8 mouse cellular contexts compared by ENCODE assay signal in the genomic region with DNA sequence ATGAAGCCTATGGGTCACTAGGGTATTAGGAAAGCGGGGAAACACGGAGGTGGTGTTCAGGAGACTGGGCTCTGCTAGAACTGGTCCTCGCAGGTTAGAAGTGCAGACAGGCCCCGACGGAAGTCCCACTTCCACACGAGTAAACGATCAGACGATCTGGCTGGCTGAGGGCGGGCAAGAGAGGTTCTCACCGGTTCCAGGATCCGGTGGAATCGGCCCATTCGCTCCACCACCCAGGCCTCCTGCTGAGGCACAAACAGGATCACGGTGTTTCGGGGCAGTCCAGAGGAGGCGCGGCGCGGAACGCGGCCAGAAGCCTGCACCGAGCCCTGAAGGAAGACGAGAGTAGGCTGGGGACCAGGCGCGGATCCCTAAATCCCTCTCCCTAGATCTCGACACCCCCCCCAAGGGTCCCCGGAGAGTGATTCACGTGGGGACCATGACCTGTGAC. TPM values are rescaled to one million over a fixed set of nuclear protein-coding genes. Genes with fewer than 3 reads are reported as not detected.
DNase-seq lines count a peak whose midpoint lies in the region; ATAC-seq lines count a peak whose summit lies in the region.

No protein-coding gene starts in this region.

- no peaks in the 10 kb centered on the region for H3K27me3 ChIP-seq in neural tube, embryonic 11.5 days (ENCODE audit: control insufficient read depth, insufficient read depth, low read length)
- no peaks in the 10 kb centered on the region for H3K27me3 ChIP-seq in limb, embryonic 13.5 days
- no peaks in the 10 kb centered on the region for H3K27me3 ChIP-seq in neural tube, embryonic 14.5 days (ENCODE audit: control insufficient read depth, insufficient read depth, low read length)

- H3K4me3 ChIP-seq in neural tube, embryonic 11.5 days (ENCODE audit: low read depth, low read length), result peak overlapping the region; percentile 77
- peak overlapping the region; percentile 85 for H3K4me3 ChIP-seq in limb, embryonic 13.5 days
- H3K4me3 ChIP-seq in neural tube, embryonic 14.5 days (ENCODE audit: low read depth, low read length), result peak overlapping the region; percentile 68

- H3K9me3 ChIP-seq in neural tube, embryonic 11.5 days (ENCODE audit: control insufficient read depth, low read length), result no peaks in the 10 kb centered on the region
- H3K9me3 ChIP-seq in limb, embryonic 13.5 days, result no peaks in the 10 kb centered on the region
- no peaks in the 10 kb centered on the region for H3K9me3 ChIP-seq in neural tube, embryonic 14.5 days (ENCODE audit: control insufficient read depth, low read length)

- ATAC-seq in neural tube, embryonic 11.5 days (ENCODE audit: insufficient read depth, low FRiP score, low TSS enrichment), result no peak; the same call in 1 of the 2 replicates
- ATAC-seq in granulocyte monocyte progenitor cell, adult 5-6 weeks (replicated peaks; ENCODE audit: poor library complexity, severe bottlenecking), result peak; percentile 50
- ATAC-seq in limb, embryonic 13.5 days (ENCODE audit: low FRiP score, low read depth), result peak; percentile 62
- peak; percentile 62; the same call in 1 of the 2 replicates for ATAC-seq in neural tube, embryonic 14.5 days (ENCODE audit: low read depth)

- WGBS in neural tube, embryonic 11.5 days, result 2% methylated on average over 28 of the region's 28 CpGs
- WGBS in limb, embryonic 13.5 days, result under 1% methylated on average over 28 of the region's 28 CpGs
- WGBS in neural tube, embryonic 14.5 days, result under 1% methylated on average over 28 of the region's 28 CpGs

- peaks cover 10% of the 10 kb centered on the region for H3K4me1 ChIP-seq in neural tube, embryonic 11.5 days (ENCODE audit: control insufficient read depth, insufficient read depth, low read length)
- H3K4me1 ChIP-seq in limb, embryonic 13.5 days, result peaks cover 15% of the 10 kb centered on the region
- peaks cover 6% of the 10 kb centered on the region for H3K4me1 ChIP-seq in neural tube, embryonic 14.5 days (ENCODE audit: control insufficient read depth, insufficient read depth, low read length)

- peaks cover 21% of the 10 kb centered on the region for H3K36me3 ChIP-seq in neural tube, embryonic 11.5 days (ENCODE audit: control insufficient read depth, insufficient read depth, low read length)
- H3K36me3 ChIP-seq in limb, embryonic 13.5 days, result peaks cover 72% of the 10 kb centered on the region
- H3K36me3 ChIP-seq in neural tube, embryonic 14.5 days (ENCODE audit: control insufficient read depth, insufficient read depth, low read length), result peaks cover 28% of the 10 kb centered on the region

- DNase-seq in neural tube, embryonic 11.5 days (ENCODE audit: low spot score), result no peak
- no peak for DNase-seq in neural tube, embryonic 10.5 days (ENCODE audit: extremely low spot score, low spot score)
- peak; percentile 47 for DNase-seq in adipocyte (ENCODE audit: low spot score)
- DNase-seq in layer of hippocampus, adult 8-10 months (ENCODE audit: low spot score in 2 of 2), result no peak
- no peak for DNase-seq in left cerebral cortex, postnatal 14 days (ENCODE audit: low spot score in 2 of 2)

- intact Hi-C loops in left cerebral cortex, postnatal 14 days (cut with DNase I), result no loop called here

- H3K4me2 ChIP-seq in neural tube, embryonic 11.5 days (ENCODE audit: low read depth), result peak overlapping the region; percentile 81
- H3K4me2 ChIP-seq in limb, embryonic 13.5 days (replicated peaks), result peak overlapping the region; percentile 77
- H3K4me2 ChIP-seq in neural tube, embryonic 14.5 days (ENCODE audit: low read depth, low read length), result peak overlapping the region; percentile 87

- peak overlapping the region; percentile 90 for H3K9ac ChIP-seq in neural tube, embryonic 11.5 days (ENCODE audit: low read length)
- peak overlapping the region; percentile 94 for H3K9ac ChIP-seq in limb, embryonic 13.5 days
- peak overlapping the region; percentile 88 for H3K9ac ChIP-seq in neural tube, embryonic 14.5 days (replicated peaks; ENCODE audit: low read depth, low read length)

- peak overlapping the region; percentile 82 for H3K27ac ChIP-seq in neural tube, embryonic 11.5 days (ENCODE audit: low read depth, low read length)
- H3K27ac ChIP-seq in limb, embryonic 13.5 days, result peak overlapping the region; percentile 87
- peak overlapping the region; percentile 88 for H3K27ac ChIP-seq in neural tube, embryonic 14.5 days (ENCODE audit: low read depth, low read length)

RNA-seq across cellular contexts. Expression of gene Stoml2, which starts 0.7 kb away (rescaled TPM):
- 360 and 370 TPM in 2 replicates for polyA plus RNA-seq in neural tube, embryonic 11.5 days (2014; fragmentation: Nextera tagmentation; extraction: Ambion mirVana)
- 140 and 178 TPM in 2 replicates for total RNA-seq in granulocyte monocyte progenitor cell, adult 5-6 weeks (2014; fragmentation: Nextera tagmentation)
- total RNA-seq in granulocyte monocyte progenitor cell, adult 5-6 weeks (2017), result 130 and 143 TPM in 2 replicates
- 343 and 345 TPM in 2 replicates for polyA plus RNA-seq in limb, embryonic 13.5 days (2015; fragmentation: Nextera tagmentation; extraction: Ambion mirVana)
- 223 and 227 TPM in 2 replicates for polyA plus RNA-seq in neural tube, embryonic 14.5 days (2014; fragmentation: Nextera tagmentation; extraction: Ambion mirVana)
- total RNA-seq in layer of hippocampus, adult 8-10 months (2022), result 100 to 1,000 TPM in 2 of 4 experiments, 10 to 100 TPM in 2; 97.9 to 106 (median 100) TPM
- 100 to 1,000 TPM; 107 to 108 TPM for total RNA-seq in left cerebral cortex, postnatal 14 days (2021)

RNA-seq across cellular contexts. Expression of gene Pigo, which starts 5.2 kb away (rescaled TPM):
- 20.4 and 23.1 TPM in 2 replicates for polyA plus RNA-seq in neural tube, embryonic 11.5 days (2014; fragmentation: Nextera tagmentation; extraction: Ambion mirVana)
- 15.6 and 15.8 TPM in 2 replicates for total RNA-seq in granulocyte monocyte progenitor cell, adult 5-6 weeks (2014; fragmentation: Nextera tagmentation)
- total RNA-seq in granulocyte monocyte progenitor cell, adult 5-6 weeks (2017), result 5.8 and 10.8 TPM in 2 replicates
- 25.7 and 26.0 TPM in 2 replicates for polyA plus RNA-seq in limb, embryonic 13.5 days (2015; fragmentation: Nextera tagmentation; extraction: Ambion mirVana)
- polyA plus RNA-seq in neural tube, embryonic 14.5 days (2014; fragmentation: Nextera tagmentation; extraction: Ambion mirVana), result 24.6 and 26.4 TPM in 2 replicates
- 10 to 100 TPM; 24.1 to 37.2 (median 28.9) TPM for total RNA-seq in layer of hippocampus, adult 8-10 months (2022)
- total RNA-seq in left cerebral cortex, postnatal 14 days (2021), result 10 to 100 TPM; 31.4 to 32.3 TPM

RNA-seq across cellular contexts. Expression of gene Fam214b, which starts 15.2 kb away (rescaled TPM):
- polyA plus RNA-seq in neural tube, embryonic 11.5 days (2014; fragmentation: Nextera tagmentation; extraction: Ambion mirVana), result 18.1 and 19.0 TPM in 2 replicates
- 2.9 and 5.1 TPM in 2 replicates for total RNA-seq in granulocyte monocyte progenitor cell, adult 5-6 weeks (2014; fragmentation: Nextera tagmentation)
- 2.1 and 5.8 TPM in 2 replicates for total RNA-seq in granulocyte monocyte progenitor cell, adult 5-6 weeks (2017)
- polyA plus RNA-seq in limb, embryonic 13.5 days (2015; fragmentation: Nextera tagmentation; extraction: Ambion mirVana), result 13.7 and 14.7 TPM in 2 replicates
- polyA plus RNA-seq in neural tube, embryonic 14.5 days (2014; fragmentation: Nextera tagmentation; extraction: Ambion mirVana), result 22.8 and 25.2 TPM in 2 replicates
- 10 to 100 TPM; 39.8 to 46.0 (median 42.9) TPM for total RNA-seq in layer of hippocampus, adult 8-10 months (2022)
- total RNA-seq in left cerebral cortex, postnatal 14 days (2021), result 10 to 100 TPM; 29.2 to 37.3 TPM

RNA-seq across cellular contexts. Expression of gene Fancg, which starts 20.5 kb away (rescaled TPM):
- 17.3 and 19.3 TPM in 2 replicates for polyA plus RNA-seq in neural tube, embryonic 11.5 days (2014; fragmentation: Nextera tagmentation; extraction: Ambion mirVana)
- total RNA-seq in granulocyte monocyte progenitor cell, adult 5-6 weeks (2014; fragmentation: Nextera tagmentation), result 19.9 and 29.0 TPM in 2 replicates
- 18.7 and 21.8 TPM in 2 replicates for total RNA-seq in granulocyte monocyte progenitor cell, adult 5-6 weeks (2017)
- polyA plus RNA-seq in limb, embryonic 13.5 days (2015; fragmentation: Nextera tagmentation; extraction: Ambion mirVana), result 19.5 and 20.7 TPM in 2 replicates
- 18.9 and 21.6 TPM in 2 replicates for polyA plus RNA-seq in neural tube, embryonic 14.5 days (2014; fragmentation: Nextera tagmentation; extraction: Ambion mirVana)
- total RNA-seq in layer of hippocampus, adult 8-10 months (2022), result 10 to 100 TPM; 14.0 to 17.1 (median 15.5) TPM
- total RNA-seq in left cerebral cortex, postnatal 14 days (2021), result 10 to 100 TPM in 1 of 2 experiments, 1 to 10 TPM in 1; 10.0 to 11.3 TPM

RNA-seq across cellular contexts. Expression of gene Unc13b, which starts 27.9 kb away (rescaled TPM):
- 16.1 and 18.9 TPM in 2 replicates for polyA plus RNA-seq in neural tube, embryonic 11.5 days (2014; fragmentation: Nextera tagmentation; extraction: Ambion mirVana)
- 0.13 TPM in 1 of 2 replicates, not detected in the other for total RNA-seq in granulocyte monocyte progenitor cell, adult 5-6 weeks (2014; fragmentation: Nextera tagmentation)
- 0.52 and 0.57 TPM in 2 replicates for total RNA-seq in granulocyte monocyte progenitor cell, adult 5-6 weeks (2017)
- polyA plus RNA-seq in limb, embryonic 13.5 days (2015; fragmentation: Nextera tagmentation; extraction: Ambion mirVana), result 2.5 and 2.7 TPM in 2 replicates
- polyA plus RNA-seq in neural tube, embryonic 14.5 days (2014; fragmentation: Nextera tagmentation; extraction: Ambion mirVana), result 17.5 and 20.3 TPM in 2 replicates
- 10 to 100 TPM; 38.3 to 56.8 (median 44.9) TPM for total RNA-seq in layer of hippocampus, adult 8-10 months (2022)
- total RNA-seq in left cerebral cortex, postnatal 14 days (2021), result 10 to 100 TPM; 55.7 to 60.5 TPM

Comparison
In these comparisons a context has a peak if more than half of its experiments do, and no peak if none do; other contexts are left out.
1. RNA of gene Fam214b, which starts 15.2 kb away (total RNA-seq): 39.8 to 46.0 TPM in layer of hippocampus, adult 8-10 months and 29.2 to 37.3 TPM in left cerebral cortex, postnatal 14 days; 2.1 to 5.8 TPM in granulocyte monocyte progenitor cell, adult 5-6 weeks; every median in the first group is over 4 times any median in the second.
2. Peak in every context shown above with its lines, with median percentiles within 50 percentile points of each other: H3K27ac ChIP-seq, H3K4me2 ChIP-seq, H3K4me3 ChIP-seq and H3K9ac ChIP-seq.